Mouse (Mus musculus) liver, adult 2 months (tissue): ENCODE measurements at regions not wholly inside any gene's neighbourhood (a gene's known extent, or its start where the extent isn't known, plus 50 kb on each side); places are given as distances from the start of the nearest gene placed in this dataset.

ENCODE experiments used
- CTCF ChIP-seq: fragments of 200-500 bp; IDR thresholded peaks from 2 replicates; pipeline ENCODE4 v1.5.1; 2011; ENCODE audit warnings: low read depth, low read length, control low read depth
- POLR2A ChIP-seq: fragments of 200-500 bp; IDR thresholded peaks from 2 replicates; pipeline ENCODE4 v1.6.1; 2011; ENCODE audit warnings: low read length, control low read depth; ENCODE audit not compliant: insufficient read depth; ENCODE audit errors: extremely low read depth

GRCm38 (mm10) chr14:46539466-46540187 is 149.2 kb upstream of the Bmp4 start:
- no peak for TF ChIP-seq POLR2A
- TF ChIP-seq CTCF = 0 out of 2 replicates have a peak, but pooled peaks have one; percentile 2
